Mouse (Mus musculus) forebrain, embryonic 14.5 days (tissue): Measurements from ENCODE around the gene Ccnb1ip1. TPM values are rescaled to one million over a fixed set of nuclear protein-coding genes. Genes with fewer than 3 reads are reported as not detected.

Experiments used
- ATAC-seq: fragments of 200-750 bp; cut with Nextera tagmentation; 2 replicates; pipeline ENCODE4 v1.8.0; 2017; ENCODE audit warnings: mild to moderate bottlenecking, moderate library complexity
- DNase-seq: peaks from one replicate; pipeline ENCODE4 v3.0.0-alpha.2; 2015; ENCODE audit warnings: low spot score
- H3K27ac ChIP-seq: fragments of 300-500 bp; sonication (generic); 2 replicates; pipeline ENCODE4 v1.5.1; 2014; ENCODE audit warnings: low read depth, mild to moderate bottlenecking, control low read depth, low read length, moderate library complexity
- H3K27me3 ChIP-seq: fragments of 300-500 bp; sonication (generic); replicated peaks from 2 replicates; pipeline ENCODE4 v1.6.1; 2014; ENCODE audit warnings: low read length, control low read depth, mixed read lengths; ENCODE audit not compliant: control insufficient read depth, insufficient read depth
- H3K36me3 ChIP-seq: fragments of 300-500 bp; sonication (generic); 2 replicates; pipeline ENCODE4 v1.6.1; 2014; ENCODE audit warnings: low read length, control low read depth; ENCODE audit not compliant: control insufficient read depth, insufficient read depth
- H3K4me1 ChIP-seq: fragments of 300-500 bp; sonication (generic); 2 replicates; pipeline ENCODE4 v1.6.1; 2014; ENCODE audit warnings: antibody characterized with exemption, low read length, control low read depth; ENCODE audit not compliant: control insufficient read depth, insufficient read depth
- H3K4me2 ChIP-seq: fragments of 300-500 bp; sonication (generic); 2 replicates; pipeline ENCODE4 v1.6.1; 2014; ENCODE audit warnings: mild to moderate bottlenecking, control low read depth, low read length
- H3K4me3 ChIP-seq: fragments of 300-500 bp; sonication (generic); 2 replicates; pipeline ENCODE4 v1.5.1; 2014; ENCODE audit warnings: low read depth, low read length, control low read depth
- H3K9ac ChIP-seq: fragments of 300-500 bp; sonication (generic); 2 replicates; pipeline ENCODE4 v1.6.1; 2014; ENCODE audit warnings: mild to moderate bottlenecking, low read length, control low read depth, moderate library complexity
- H3K9me3 ChIP-seq: fragments of 300-500 bp; sonication (generic); replicated peaks from 2 replicates; pipeline ENCODE4 v1.6.1; 2016; ENCODE audit warnings: low read length, control low read depth, mixed read lengths; ENCODE audit not compliant: control insufficient read depth
- WGBS: fragments of 180-500 bp; shearing (Covaris S2); extraction: QIAGEN DNeasy Blood & Tissue Kit; methylation state at CpG from one replicate; pipeline ENCODE4 v1.1.7; 2014; 5-methylcytosine and 5-hydroxymethylcytosine counted together
- polyA plus RNA-seq: library from polyadenylated mRNA; unstranded; fragments of >200 nt; fragmentation: Nextera tagmentation; extraction: Ambion mirVana; gene quantifications from 2 replicates; pipeline ENCODE4 v1.2.1, GENCODE M21; 2014

The Ccnb1ip1 gene
- polyA plus RNA-seq, 1 experiment from 2014 or later: 0.11 TPM

- Histone ChIP-seq H3K27ac (no peak within 1 kb of the TSS), H3K27me3 (no peaks in the 10 kb centered on the region), H3K4me1 (no peaks in the 10 kb centered on the region), H3K36me3 (no peaks in the 10 kb centered on the region), H3K4me2 (no peak within 1 kb of the TSS), H3K4me3 (no peak within 1 kb of the TSS), H3K9ac (no peak within 1 kb of the TSS), H3K9me3 (no peaks in the 10 kb centered on the region)
- DNase-seq (no peak), ATAC-seq (no peak)
Measured at GRCm38 (mm10) chr14:50744994-50745393, 62.5 kb downstream of the Ccnb1ip1 start, which contains the start of gene Olfr749. Gene Olfr749, minus strand, starts transcription at chr14:50745094.

GRCm38 (mm10) chr14:50741584-50741983 is 65.9 kb downstream of the Ccnb1ip1 start:
- Histone ChIP-seq H3K4me1 (no peaks in the 10 kb centered on the region), H3K36me3 (no peaks in the 10 kb centered on the region), H3K4me2 (no peak overlapping the region), H3K27ac (no peak overlapping the region), H3K4me3 (no peak overlapping the region), H3K27me3 (no peaks in the 10 kb centered on the region), H3K9me3 (no peaks in the 10 kb centered on the region), H3K9ac (no peak overlapping the region)
- WGBS: 71% methylated on average over 2 of the region's 2 CpGs
- ATAC-seq: no peak
- DNase-seq: no peak

DNA sequence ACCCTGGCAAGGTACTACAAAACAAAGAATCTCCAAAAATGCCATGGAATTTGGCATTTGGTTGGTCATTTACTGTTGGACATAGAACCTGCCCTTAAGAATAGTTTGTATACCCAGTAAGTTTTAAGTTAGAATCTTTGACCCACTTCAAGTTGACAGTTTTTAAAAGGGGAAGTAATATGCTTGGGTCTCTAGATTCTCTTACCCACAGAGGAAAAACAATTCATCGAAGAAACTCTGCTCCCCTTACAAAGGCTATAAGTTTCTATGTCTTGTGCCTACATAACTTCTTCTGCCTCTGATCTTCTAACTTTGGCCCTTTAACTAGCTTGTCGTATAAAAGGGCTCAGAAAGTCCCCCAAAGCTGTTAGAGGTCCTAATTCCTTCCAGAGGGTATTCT is 67.2 kb downstream of the Ccnb1ip1 start:
- Histone ChIP-seq H3K27me3 (no peaks in the 10 kb centered on the region), H3K9me3 (no peaks in the 10 kb centered on the region), H3K4me1 (no peaks in the 10 kb centered on the region), H3K36me3 (no peaks in the 10 kb centered on the region), H3K27ac (no peak overlapping the region), H3K4me3 (no peak overlapping the region), H3K9ac (no peak overlapping the region), H3K4me2 (no peak overlapping the region)
- WGBS: 74% methylated on average over 2 of the region's 2 CpGs
- ATAC-seq (no peak), DNase-seq (no peak)

Other genes with a start within 250 kb of the Ccnb1ip1 start
- not detected in 2 replicates for gene Olfr744, start 192.9 kb downstream of the Ccnb1ip1 start, polyA plus RNA-seq
- not detected in 2 replicates for gene Olfr745, start 168.3 kb downstream of the Ccnb1ip1 start, polyA plus RNA-seq
- gene Olfr746, start 160.6 kb downstream of the Ccnb1ip1 start, polyA plus RNA-seq: not detected in 2 replicates
- gene Olfr747, start 114.5 kb downstream of the Ccnb1ip1 start, polyA plus RNA-seq: not detected in 2 replicates
- not detected in 2 replicates for gene Olfr748, start 100.4 kb downstream of the Ccnb1ip1 start, polyA plus RNA-seq
- not detected in 2 replicates for gene Olfr749, start 62.6 kb downstream of the Ccnb1ip1 start, polyA plus RNA-seq
- gene Ttc5, start 22.2 kb downstream of the Ccnb1ip1 start, polyA plus RNA-seq: 152 and 161 TPM in 2 replicates
- gene Parp2, start 109 bp upstream of the Ccnb1ip1 start, polyA plus RNA-seq: 58.7 and 60.9 TPM in 2 replicates
- 1.3 and 2.5 TPM in 2 replicates for gene Tep1, start 62.8 kb upstream of the Ccnb1ip1 start, polyA plus RNA-seq
- 0.25 and 0.36 TPM in 2 replicates for gene Klhl33, start 89.8 kb upstream of the Ccnb1ip1 start, polyA plus RNA-seq
- gene Osgep, start 117.2 kb upstream of the Ccnb1ip1 start, polyA plus RNA-seq: 160 and 180 TPM in 2 replicates
- 322 and 355 TPM in 2 replicates for gene Apex1, start 117.2 kb upstream of the Ccnb1ip1 start, polyA plus RNA-seq
- 81.4 and 86.0 TPM in 2 replicates for gene Pip4p1, start 123.1 kb upstream of the Ccnb1ip1 start, polyA plus RNA-seq
- gene Pnp, start 123.3 kb upstream of the Ccnb1ip1 start, polyA plus RNA-seq: 20.5 and 28.2 TPM in 2 replicates
- gene Gm49342, start 136.8 kb upstream of the Ccnb1ip1 start, polyA plus RNA-seq: 2.5 TPM in 1 of 2 replicates, not detected in the other
- 0.46 and 0.69 TPM in 2 replicates for gene Pnp2, start 148.3 kb upstream of the Ccnb1ip1 start, polyA plus RNA-seq
- gene Rnase10, start 200.0 kb upstream of the Ccnb1ip1 start, polyA plus RNA-seq: not detected in 2 replicates
- not detected in 2 replicates for gene Rnase9, start 234.1 kb upstream of the Ccnb1ip1 start, polyA plus RNA-seq
- gene Rnase11, start 242.4 kb upstream of the Ccnb1ip1 start, polyA plus RNA-seq: not detected in 2 replicates
- not detected in 2 replicates for gene Rnase12, start 249.9 kb upstream of the Ccnb1ip1 start, polyA plus RNA-seq